Mouse (Mus musculus): ENCODE data around the gene Sgip1. TPM values are rescaled to one million over a fixed set of nuclear protein-coding genes. Genes with fewer than 3 reads are reported as not detected.

Sgip1 gene
- polyA plus RNA-seq, 1 experiment from 2014 or later = 68.0 TPM

Other genes with a start within 250 kb of the Sgip1 start
- 2.8 and 3.3 TPM in 2 replicates for gene Tctex1d1, start 237.3 kb downstream of the Sgip1 start, polyA plus RNA-seq (2015; fragmentation: Nextera tagmentation; extraction: Ambion mirVana)